Comparison of ENCODE assay signal across 10 mouse cellular contexts in the genomic region with DNA sequence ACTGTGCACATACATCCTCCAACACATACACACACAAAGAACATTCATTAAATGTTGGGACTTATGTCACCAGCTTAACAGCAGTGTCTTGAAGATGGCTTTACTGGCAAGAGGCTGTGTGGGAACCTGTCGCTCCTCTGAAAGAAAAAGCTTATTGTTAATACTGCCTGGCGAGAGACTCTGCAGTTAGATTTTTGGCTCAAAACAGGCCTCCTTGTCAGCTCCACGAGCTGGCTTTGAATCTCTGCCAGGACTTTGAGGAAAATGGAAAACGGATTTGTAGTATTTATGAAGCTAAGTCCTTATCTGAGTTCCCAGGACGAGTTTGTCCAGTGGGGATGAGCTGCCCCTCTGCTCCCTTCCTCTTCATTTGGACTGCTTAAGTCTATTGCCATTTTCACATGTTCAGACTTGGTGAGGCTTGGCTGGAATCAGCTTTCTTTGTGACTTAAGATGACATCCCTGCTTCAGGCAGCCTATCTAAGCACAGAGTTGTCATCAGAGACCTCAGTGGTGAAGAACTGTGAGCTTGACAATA.
DNase-seq lines count a peak whose midpoint lies in the region; ATAC-seq lines count a peak whose summit lies in the region.
"Had no signal": no experiment of that assay in that cellular context is flagged by ENCODE, and none has a peak within 500 bp of the region (broad histone marks: within the 10 kb centered on the region; RNA-seq: fewer than 3 reads in every experiment).

No protein-coding gene starts in this region.

- H3K9me3 ChIP-seq in forebrain, embryonic 12.5 days: no peaks in the 10 kb centered on the region
- no peaks in the 10 kb centered on the region for H3K9me3 ChIP-seq in forebrain, embryonic 11.5 days (ENCODE audit: control insufficient read depth, low read length)
- H3K9me3 ChIP-seq in heart, embryonic 13.5 days: no peaks in the 10 kb centered on the region
- no peaks in the 10 kb centered on the region for H3K9me3 ChIP-seq in midbrain, embryonic 15.5 days

- no peak for ATAC-seq in forebrain, embryonic 12.5 days (ENCODE audit: low FRiP score)
- no peak for ATAC-seq in forebrain, embryonic 11.5 days (replicated peaks; ENCODE audit: low FRiP score)
- ATAC-seq in heart, embryonic 13.5 days (ENCODE audit: extremely low read depth, insufficient number of reproducible peaks, low FRiP score, low TSS enrichment): no peak
- peak; percentile 48 for ATAC-seq in midbrain, embryonic 15.5 days (replicated peaks)

- H3K9ac ChIP-seq in forebrain, embryonic 12.5 days: no peak overlapping the region; the same call in 1 of the 2 replicates
- H3K9ac ChIP-seq in forebrain, embryonic 11.5 days (ENCODE audit: low read length): no peak overlapping the region
- H3K9ac ChIP-seq in heart, embryonic 13.5 days: no peak overlapping the region
- H3K9ac ChIP-seq in midbrain, embryonic 15.5 days: no peak overlapping the region

- H3K27me3 ChIP-seq in forebrain, embryonic 12.5 days: no peaks in the 10 kb centered on the region
- no peaks in the 10 kb centered on the region for H3K27me3 ChIP-seq in forebrain, embryonic 11.5 days (ENCODE audit: control insufficient read depth, insufficient read depth, low read length)
- no peaks in the 10 kb centered on the region for H3K27me3 ChIP-seq in heart, embryonic 13.5 days (replicated peaks)
- H3K27me3 ChIP-seq in midbrain, embryonic 15.5 days (replicated peaks): no peaks in the 10 kb centered on the region

- WGBS in forebrain, embryonic 12.5 days: 58% methylated on average over 5 of the region's 5 CpGs
- WGBS in forebrain, embryonic 11.5 days: 82% methylated on average over 5 of the region's 5 CpGs
- WGBS in heart, embryonic 13.5 days: 30% methylated on average over 5 of the region's 5 CpGs
- 27% methylated on average over 5 of the region's 5 CpGs for WGBS in midbrain, embryonic 15.5 days

- H3K4me2 ChIP-seq in forebrain, embryonic 12.5 days: no peak overlapping the region
- no peak overlapping the region for H3K4me2 ChIP-seq in forebrain, embryonic 11.5 days (ENCODE audit: low read depth, low read length, severe bottlenecking)
- H3K4me2 ChIP-seq in heart, embryonic 13.5 days: no peak overlapping the region
- no peak overlapping the region for H3K4me2 ChIP-seq in midbrain, embryonic 15.5 days

- peak overlapping the region; percentile 59 for H3K27ac ChIP-seq in forebrain, embryonic 12.5 days
- no peak overlapping the region for H3K27ac ChIP-seq in forebrain, embryonic 11.5 days (ENCODE audit: low read depth, low read length)
- peak overlapping the region; percentile 62 for H3K27ac ChIP-seq in heart, embryonic 13.5 days (replicated peaks)
- peak overlapping the region; percentile 67 for H3K27ac ChIP-seq in midbrain, embryonic 15.5 days
- H3K27ac ChIP-seq: heart, adult 2 months; macrophage had no signal

- DNase-seq in forebrain, embryonic 11.5 days (ENCODE audit: low spot score): no peak
- peak; percentile 16 for DNase-seq in ovary, adult 18-20 months (ENCODE audit: low spot score)
- no peak for DNase-seq in ovary, postnatal 36 days (ENCODE audit: low spot score)
- DNase-seq in c-Kit-positive CD71-positive TER-119-positive erythroid progenitor cells, embryonic 14.5 days (ENCODE audit: low spot score): no peak
- no peak for DNase-seq in natural killer cell, adult 2 months (ENCODE audit: low spot score in 2 of 2)

- peaks cover 18% of the 10 kb centered on the region for H3K4me1 ChIP-seq in forebrain, embryonic 12.5 days
- H3K4me1 ChIP-seq in forebrain, embryonic 11.5 days (replicated peaks; ENCODE audit: control insufficient read depth, insufficient read depth, low read length): peaks cover 2% of the 10 kb centered on the region; the same call in 1 of the 2 replicates
- H3K4me1 ChIP-seq in heart, embryonic 13.5 days: peaks cover 39% of the 10 kb centered on the region
- H3K4me1 ChIP-seq in midbrain, embryonic 15.5 days: peaks cover 13% of the 10 kb centered on the region; the same call in 1 of the 2 replicates

- no peak overlapping the region for H3K4me3 ChIP-seq in forebrain, embryonic 12.5 days (replicated peaks)
- no peak overlapping the region for H3K4me3 ChIP-seq in forebrain, embryonic 11.5 days (ENCODE audit: low read depth, low read length)
- no peak overlapping the region for H3K4me3 ChIP-seq in heart, embryonic 13.5 days
- no peak overlapping the region for H3K4me3 ChIP-seq in midbrain, embryonic 15.5 days
- H3K4me3 ChIP-seq: heart, adult 2 months had no signal

- H3K36me3 ChIP-seq in forebrain, embryonic 12.5 days (replicated peaks): no peaks in the 10 kb centered on the region
- no peaks in the 10 kb centered on the region for H3K36me3 ChIP-seq in forebrain, embryonic 11.5 days (ENCODE audit: control insufficient read depth, insufficient read depth, low read length)
- no peaks in the 10 kb centered on the region for H3K36me3 ChIP-seq in heart, embryonic 13.5 days
- no peaks in the 10 kb centered on the region for H3K36me3 ChIP-seq in midbrain, embryonic 15.5 days (replicated peaks)
